Mouse (Mus musculus): Measurements from ENCODE around the gene Cdc25a.

DNA sequence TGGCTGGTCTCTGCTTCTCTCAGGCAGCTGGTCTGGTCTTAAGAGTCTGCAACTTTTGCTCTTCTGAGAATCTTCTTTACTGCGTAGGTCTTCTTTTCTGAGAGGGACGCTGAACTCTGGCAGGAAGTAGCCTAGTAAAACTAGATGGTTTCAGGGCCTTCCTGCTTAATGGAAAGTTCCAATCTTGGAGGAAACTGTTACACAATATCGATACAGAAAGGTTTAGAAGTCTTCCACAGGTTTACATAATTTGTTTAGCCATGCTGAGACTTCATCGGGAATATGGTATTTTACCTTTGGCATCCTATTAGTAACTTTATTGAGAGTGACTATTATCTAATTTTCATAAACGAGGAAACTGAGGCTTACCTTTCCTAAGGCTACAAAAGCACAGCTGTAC, 54.7 kb downstream of the Cdc25a start:
- TF ChIP-seq POLR2A (IDR thresholded peaks at IDR 0.05; ENCODE audit: insufficient read length, low read depth) (no peak), E2F4 (IDR thresholded peaks at IDR 0.05; ENCODE audit: insufficient read depth) (no peak), MYOD1 (IDR thresholded peaks at IDR 0.05; ENCODE audit: control insufficient read depth in 1 of 3, insufficient read length in 2 of 3, low read depth in 2 of 3) (no peak), POLR2AphosphoS2 (IDR thresholded peaks at IDR 0.05; ENCODE audit: insufficient read length, low read depth) (no peak), TCF12 (IDR thresholded peaks at IDR 0.05; ENCODE audit: insufficient read depth, poor library complexity, severe bottlenecking) (no peak), MAX (IDR thresholded peaks at IDR 0.05; ENCODE audit: low read depth) (no peak), MYOG (IDR thresholded peaks at IDR 0.05; ENCODE audit: control insufficient read depth in 1 of 3, insufficient read depth in 1 of 3, insufficient read length in 2 of 3, low read depth in 2 of 3) (no peak)
